Mouse (Mus musculus) urinary bladder, postnatal 0 days (tissue): ENCODE results near the gene Ehbp1l1. TPM values are rescaled to one million over a fixed set of nuclear protein-coding genes. Genes with fewer than 3 reads are reported as not detected.

Experiments used
- microRNA-seq: library from miRNA; unstranded; fragments of <30 nt; microRNA quantifications from one replicate; pipeline ENCODE4, GENCODE M21; 2016
- polyA plus RNA-seq: library from polyadenylated mRNA; unstranded; fragments of >200 nt; fragmentation: Nextera tagmentation; extraction: Ambion mirVana; gene quantifications from 2 replicates; pipeline ENCODE4 v1.2.1, GENCODE M21; 2015

Gene Ehbp1l1
- polyA plus RNA-seq, result 120 and 126 TPM in 2 replicates

DNA sequence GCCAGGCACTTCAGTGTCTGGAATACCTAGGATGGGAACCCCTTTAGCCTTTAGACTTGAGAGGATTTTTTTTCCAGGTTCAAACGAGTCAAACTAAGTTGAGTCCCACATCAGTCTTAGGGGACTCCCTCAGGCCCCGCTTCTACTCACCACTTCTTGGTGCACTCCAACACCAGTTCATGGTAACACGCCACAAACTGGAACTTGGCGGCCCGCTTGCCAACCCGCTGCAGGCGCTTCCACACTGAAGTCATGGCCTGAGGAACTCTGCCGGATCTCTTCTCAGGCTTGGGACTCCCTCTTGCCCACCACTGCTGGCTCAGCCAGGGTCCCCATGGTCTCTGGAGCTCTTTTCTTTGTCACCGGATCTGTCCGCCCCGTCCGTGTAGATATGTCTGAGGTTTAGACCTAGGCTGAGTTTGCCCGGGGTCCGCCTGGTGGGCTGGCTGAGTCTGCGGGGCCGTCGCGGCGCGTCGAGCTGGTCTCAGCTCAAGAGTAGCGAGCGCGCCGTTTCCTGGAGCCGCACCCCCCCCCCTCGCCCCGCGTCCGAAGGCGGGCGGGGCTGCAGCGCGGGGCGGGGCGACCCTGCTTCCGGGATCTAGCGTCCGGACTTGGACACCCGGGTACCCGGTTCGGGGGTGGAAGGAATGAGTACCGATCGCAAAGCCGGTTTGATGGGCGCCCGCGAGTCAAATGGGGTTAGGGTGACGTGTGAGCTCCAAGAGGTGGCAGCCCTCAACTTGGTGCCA, at the start of gene Ehbp1l1:
Gene Ehbp1l1 (minus strand): TSS at position 551 of the 749 bp plus-strand sequence.

DNA sequence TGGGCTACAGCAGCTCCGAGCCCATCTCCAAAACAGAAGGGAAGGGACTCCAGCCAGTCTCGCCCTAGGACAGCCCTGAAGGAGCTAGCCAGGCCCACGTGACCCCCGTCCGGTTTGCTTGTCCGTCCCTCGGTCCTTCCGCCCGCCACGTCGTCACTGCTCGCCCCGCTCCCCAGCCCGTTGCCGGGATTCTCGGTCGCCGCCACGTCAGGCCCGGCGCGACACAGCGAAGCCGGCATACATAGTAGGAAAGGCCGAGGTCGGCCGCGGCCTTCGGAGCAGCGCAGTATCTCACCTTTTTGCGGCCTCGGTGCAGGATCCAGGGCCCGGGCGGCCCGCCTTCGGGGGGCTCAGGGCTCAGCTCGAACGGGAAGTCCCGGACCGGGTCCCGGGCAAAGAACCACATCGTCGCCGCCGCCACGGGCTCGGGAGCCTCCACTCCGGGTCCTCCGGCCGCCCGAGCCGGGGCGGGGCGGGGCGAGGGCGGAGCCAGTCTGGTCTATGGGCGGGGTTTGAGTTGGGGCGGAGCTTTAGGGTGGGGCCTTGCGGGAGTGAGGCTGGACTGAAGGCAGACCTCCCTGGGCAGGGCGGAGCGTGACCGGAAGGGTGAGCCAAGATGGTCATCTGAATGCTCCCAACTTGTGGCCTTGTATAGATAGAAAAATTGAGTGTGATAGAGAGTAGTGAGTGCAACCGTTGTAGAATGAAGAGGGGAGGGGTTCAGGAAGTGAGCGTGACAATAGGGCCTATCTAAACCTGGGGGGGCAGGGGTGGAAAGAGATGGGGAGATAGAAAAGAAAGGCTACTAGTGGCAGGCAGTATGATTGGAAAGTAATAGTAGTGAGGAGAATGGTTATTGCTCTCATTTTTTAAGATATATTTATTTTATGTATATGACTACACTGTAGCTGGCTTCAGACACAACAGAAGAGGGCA, 45.1 kb upstream of the Ehbp1l1 start, which contains the start of gene Scyl1:
Gene Scyl1 (minus strand): TSS at position 495 of the 936 bp plus-strand sequence.

DNA sequence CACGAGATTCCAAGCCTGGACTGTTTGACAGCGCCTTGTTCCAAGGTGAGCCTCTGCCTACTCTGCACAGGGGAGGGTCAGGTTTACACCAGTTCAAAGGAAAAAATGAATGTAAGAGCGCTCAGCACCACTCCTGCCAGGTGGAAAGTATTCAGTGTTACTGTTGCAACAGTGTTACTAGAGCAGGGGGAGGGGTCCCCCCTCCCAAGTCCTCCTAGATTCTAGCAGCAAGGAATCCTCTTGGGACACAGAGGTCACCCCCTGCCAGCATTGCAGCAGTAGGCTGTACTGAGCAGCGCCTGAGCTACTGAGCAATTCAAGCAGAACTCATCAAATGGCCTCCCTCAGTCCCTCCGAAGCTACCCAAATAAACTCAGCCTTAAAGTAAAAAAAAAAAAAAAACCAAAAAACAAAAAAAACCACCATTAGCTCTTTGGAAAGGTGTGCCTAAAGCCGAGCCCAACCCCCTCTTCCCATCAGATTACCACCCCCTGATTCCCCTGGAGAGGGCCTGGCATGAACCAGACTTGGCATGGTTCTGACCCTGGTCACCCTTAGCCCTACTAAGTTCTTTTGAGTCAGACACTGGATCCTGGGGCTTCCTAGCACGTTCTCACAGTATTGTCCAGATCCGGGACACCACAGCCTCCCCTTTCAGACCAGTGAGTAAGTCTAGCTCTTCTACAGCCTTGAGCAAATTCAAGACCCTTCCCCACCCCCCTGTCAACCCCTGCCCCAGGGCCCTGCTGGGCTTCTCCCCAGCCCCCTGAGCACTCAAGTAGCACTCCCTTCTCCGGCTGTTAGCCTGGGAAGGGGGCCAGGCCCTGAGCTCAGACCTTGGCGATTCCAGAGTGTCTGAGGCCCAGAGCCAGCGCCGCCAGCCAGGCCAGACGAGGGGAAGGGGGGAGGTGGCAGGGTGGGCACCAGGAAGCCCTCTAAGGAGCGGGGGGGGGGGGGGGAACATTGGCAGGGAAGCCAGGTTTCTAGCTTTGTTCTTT, 14.5 kb upstream of the Ehbp1l1 start, which contains the start of gene Ltbp3:
Gene Ltbp3 (plus strand): TSS at position 585 of the 998 bp plus-strand sequence.

DNA sequence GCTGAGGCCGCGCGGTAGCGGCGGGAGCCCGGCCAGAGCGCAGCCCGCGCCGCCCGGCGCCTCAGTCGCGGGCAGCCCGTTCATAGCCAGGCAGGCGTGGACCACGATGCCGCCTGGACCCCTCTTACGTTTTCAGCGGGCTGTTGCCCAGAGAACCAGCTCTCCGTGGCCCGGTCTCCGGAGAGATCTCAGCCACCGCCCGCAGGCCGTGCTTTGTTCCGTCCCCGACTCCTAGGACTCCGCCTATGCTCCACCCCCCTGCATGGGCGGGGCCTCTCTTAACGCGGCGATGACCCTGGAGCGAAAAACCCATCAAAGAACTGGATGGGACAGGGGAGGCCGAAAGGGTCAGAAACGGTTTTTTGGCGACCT, 3.3 kb upstream of the Ehbp1l1 start, which contains the start of gene Fam89b:
Gene Fam89b (minus strand): TSS at position 210 of the 372 bp plus-strand sequence.

DNA sequence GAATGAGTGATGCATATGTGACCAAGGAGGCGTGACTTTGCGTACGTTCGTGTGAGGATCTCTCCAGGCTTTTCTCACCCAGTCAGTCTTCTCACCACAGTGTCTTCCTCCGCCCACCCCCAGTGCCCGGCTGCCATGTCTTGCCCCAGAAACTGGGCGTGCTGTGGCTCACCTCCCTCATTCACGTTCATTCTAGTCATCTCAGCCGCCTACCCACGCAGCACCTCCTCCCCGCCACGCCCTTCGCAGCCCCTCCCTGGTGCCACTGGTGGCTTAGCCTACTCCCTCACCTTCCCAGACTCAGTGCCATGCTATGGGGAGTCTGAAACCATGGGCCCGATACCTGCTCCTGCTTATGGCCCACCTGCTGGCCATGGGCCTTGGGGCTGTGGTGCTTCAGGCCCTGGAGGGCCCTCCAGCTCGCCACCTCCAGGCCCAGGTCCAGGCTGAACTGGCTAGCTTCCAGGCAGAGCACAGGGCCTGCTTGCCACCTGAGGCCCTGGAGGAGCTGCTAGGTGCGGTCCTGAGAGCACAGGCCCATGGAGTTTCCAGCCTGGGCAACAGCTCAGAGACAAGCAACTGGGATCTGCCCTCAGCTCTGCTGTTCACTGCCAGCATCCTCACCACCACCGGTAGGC, 21.8 kb downstream of the Ehbp1l1 start, which contains the start of gene Kcnk7:
Gene Kcnk7 (plus strand): TSS at position 205 of the 638 bp plus-strand sequence.

DNA sequence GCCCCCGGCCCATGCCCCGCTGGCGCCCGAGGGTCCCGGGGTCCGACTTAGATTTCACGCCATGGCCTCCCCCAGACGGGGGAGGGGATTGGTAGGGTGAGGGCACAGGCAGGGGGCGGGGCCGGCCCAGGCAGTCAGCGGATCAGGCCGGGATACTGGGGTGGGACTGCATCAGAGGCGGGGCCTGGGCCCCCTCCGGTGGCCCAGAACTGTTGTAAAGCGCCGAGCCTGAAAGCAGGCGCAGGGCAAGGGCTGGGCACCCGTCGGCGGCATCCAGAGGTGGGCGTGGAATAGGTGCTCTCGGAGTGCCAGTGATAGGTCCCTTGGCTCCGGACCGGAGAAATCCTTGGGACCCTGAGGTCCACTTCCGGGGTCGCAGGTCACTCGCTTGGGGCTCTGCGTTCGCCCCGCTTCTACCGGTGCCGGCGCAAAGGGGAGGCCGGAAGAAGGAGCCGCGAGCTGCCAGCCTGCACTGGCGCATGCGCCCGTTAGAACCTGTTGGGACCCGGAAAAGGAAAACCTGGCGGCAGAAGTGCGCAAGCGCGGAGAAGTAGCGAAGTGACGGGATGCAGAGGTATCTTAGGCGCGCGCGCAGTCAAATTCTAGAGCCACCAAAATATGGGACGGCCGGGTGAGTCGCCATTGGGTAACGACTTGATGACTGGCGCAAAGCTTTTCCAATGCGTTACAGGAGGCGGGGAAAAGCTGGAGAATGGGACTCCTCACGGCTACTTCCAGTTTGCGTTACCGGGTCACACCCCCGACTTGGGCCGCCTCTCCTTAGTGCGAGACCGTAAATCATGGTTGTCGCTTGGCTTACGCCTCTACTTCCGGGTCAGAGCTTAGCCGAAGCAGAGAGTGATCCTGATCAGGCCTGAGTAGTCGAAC, 37.7 kb downstream of the Ehbp1l1 start, which contains the start of the genes Map3k11 and Pcnx3:
Gene Map3k11 (plus strand): TSS at position 543 of the 888 bp plus-strand sequence.
Gene Pcnx3 (minus strand): TSS at position 709 of the 888 bp plus-strand sequence.

DNA sequence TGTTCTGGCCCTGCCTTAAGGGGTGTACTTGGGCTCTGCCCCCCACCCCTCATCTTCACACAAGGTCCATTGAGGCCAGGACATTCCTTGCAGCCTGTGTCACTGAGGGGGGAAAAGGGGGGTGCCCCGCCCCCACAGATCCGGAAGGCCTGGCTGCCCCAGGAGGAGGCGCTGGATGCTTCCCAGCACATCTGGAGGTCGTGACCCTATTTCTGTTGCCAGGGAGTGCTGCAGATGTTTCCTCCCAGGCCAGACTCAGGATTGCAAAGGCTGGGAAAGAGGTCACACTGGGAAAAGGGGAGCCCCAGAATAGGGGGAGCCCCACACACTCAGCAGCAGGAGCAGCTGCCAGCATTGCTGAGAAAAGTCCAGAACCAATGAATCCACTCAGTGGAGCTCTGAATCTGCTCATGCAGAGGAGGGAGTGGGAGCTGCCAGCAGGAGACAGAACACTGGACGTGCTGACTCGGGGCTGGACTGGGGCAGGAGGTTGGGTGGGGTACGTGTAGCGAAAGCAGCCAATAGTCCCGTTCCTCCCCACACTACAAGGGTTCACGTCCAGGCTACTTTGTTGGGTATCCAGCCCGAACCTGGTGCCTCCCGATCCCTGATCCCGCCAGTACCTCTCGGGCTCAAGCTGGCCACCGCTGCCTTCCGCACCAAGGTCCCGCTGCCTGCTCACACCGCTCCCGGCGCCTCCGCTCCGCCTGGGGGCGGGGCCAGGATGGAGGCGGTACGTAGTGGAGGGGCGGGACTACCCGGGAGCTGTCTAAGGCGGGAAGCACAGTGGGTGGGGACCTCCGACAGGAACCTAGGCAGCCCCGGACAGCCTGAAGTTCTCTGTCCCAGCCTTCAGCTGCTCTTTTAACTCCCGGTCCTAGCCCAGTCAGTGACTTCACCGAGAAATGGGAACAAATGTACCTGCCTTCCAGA, 62.9 kb downstream of the Ehbp1l1 start, which contains the start of gene Sipa1:
Gene Sipa1 (minus strand): TSS at position 727 of the 933 bp plus-strand sequence.

Small RNA genes lying within 50 kb of the gene (microRNA-seq; reads per million reads assigned to microRNA genes)
- not detected for gene Mir6987

Other genes with a start within 250 kb of the Ehbp1l1 start
- gene Mus81, start 237.9 kb downstream of the Ehbp1l1 start, polyA plus RNA-seq, result 23.1 and 28.7 TPM in 2 replicates
- 1,724 and 1,857 TPM in 2 replicates for gene Cfl1, start 235.9 kb downstream of the Ehbp1l1 start, polyA plus RNA-seq
- 0.27 TPM in 1 of 2 replicates, not detected in the other for gene 1700020D05Rik, start 222.5 kb downstream of the Ehbp1l1 start, polyA plus RNA-seq
- gene Snx32, start 215.8 kb downstream of the Ehbp1l1 start, polyA plus RNA-seq, result 4.8 and 6.5 TPM in 2 replicates
- 2.6 and 3.4 TPM in 2 replicates for gene Ovol1, start 165.7 kb downstream of the Ehbp1l1 start, polyA plus RNA-seq
- 6.1 and 6.2 TPM in 2 replicates for gene Ap5b1, start 158.3 kb downstream of the Ehbp1l1 start, polyA plus RNA-seq
- 45.5 and 58.5 TPM in 2 replicates for gene Rnaseh2c, start 124.4 kb downstream of the Ehbp1l1 start, polyA plus RNA-seq
- 31.9 and 33.2 TPM in 2 replicates for gene Kat5, start 116.1 kb downstream of the Ehbp1l1 start, polyA plus RNA-seq
- 38.5 and 43.5 TPM in 2 replicates for gene Rela, start 88.8 kb downstream of the Ehbp1l1 start, polyA plus RNA-seq
- 14.1 and 14.4 TPM in 2 replicates for gene Sipa1, start 62.6 kb downstream of the Ehbp1l1 start, polyA plus RNA-seq
- 11.8 and 12.4 TPM in 2 replicates for gene Map3k11, start 37.6 kb downstream of the Ehbp1l1 start, polyA plus RNA-seq
- 8.9 and 9.8 TPM in 2 replicates for gene Pcnx3, start 37.4 kb downstream of the Ehbp1l1 start, polyA plus RNA-seq
- gene Kcnk7, start 21.9 kb downstream of the Ehbp1l1 start, polyA plus RNA-seq, result 0.33 and 0.46 TPM in 2 replicates
- 52.4 and 60.2 TPM in 2 replicates for gene Fam89b, start 3.3 kb upstream of the Ehbp1l1 start, polyA plus RNA-seq
- gene Ltbp3, start 14.6 kb upstream of the Ehbp1l1 start, polyA plus RNA-seq, result 27.7 and 29.5 TPM in 2 replicates
- gene Scyl1, start 45.1 kb upstream of the Ehbp1l1 start, polyA plus RNA-seq, result 62.1 and 63.5 TPM in 2 replicates
- 14.8 and 15.1 TPM in 2 replicates for gene Frmd8, start 149.0 kb upstream of the Ehbp1l1 start, polyA plus RNA-seq
- gene Slc25a45, start 151.5 kb upstream of the Ehbp1l1 start, polyA plus RNA-seq, result 3.7 and 4.5 TPM in 2 replicates
- gene Tigd3, start 167.8 kb upstream of the Ehbp1l1 start, polyA plus RNA-seq, result 0.47 and 0.54 TPM in 2 replicates
- gene Dpf2, start 186.7 kb upstream of the Ehbp1l1 start, polyA plus RNA-seq, result 52.6 and 59.0 TPM in 2 replicates
- 18.8 and 20.3 TPM in 2 replicates for gene Cdc42ep2, start 198.5 kb upstream of the Ehbp1l1 start, polyA plus RNA-seq
- 41.8 and 42.6 TPM in 2 replicates for gene Pola2, start 237.9 kb upstream of the Ehbp1l1 start, polyA plus RNA-seq